Mouse (Mus musculus): Measurements from ENCODE around the gene Taok3. TPM values are rescaled to one million over a fixed set of nuclear protein-coding genes. Genes with fewer than 3 reads are reported as not detected.
A peak's percentile ranks its signal among the peaks of the same experiment; 100 is the strongest.

Gene Taok3
- 81.6 to 108 TPM (median 90.0 TPM) in 3 replicates for total RNA-seq (2017)

- peak; percentile 89 for ATAC-seq (replicated peaks; ENCODE audit: insufficient number of reproducible peaks, low FRiP score, low TSS enrichment, poor library complexity, severe bottlenecking)
These were observed at the start of gene Taok3 for GRCm38 (mm10) chr5:117119777-117120488. Gene Taok3 (plus strand): TSS chr5:117120129.

- ATAC-seq (replicated peaks; ENCODE audit: insufficient number of reproducible peaks, low FRiP score, low TSS enrichment, poor library complexity, severe bottlenecking) = no peak
These were observed 32.2 kb upstream of the Taok3 start for GRCm38 (mm10) chr5:117087718-117088117.

- no peak; the same call in 1 of the 2 replicates for ATAC-seq (replicated peaks; ENCODE audit: insufficient number of reproducible peaks, low FRiP score, low TSS enrichment, poor library complexity, severe bottlenecking)
These were observed 30.8 kb upstream of the Taok3 start for GRCm38 (mm10) chr5:117089147-117089546.

- no peak for ATAC-seq (replicated peaks; ENCODE audit: insufficient number of reproducible peaks, low FRiP score, low TSS enrichment, poor library complexity, severe bottlenecking)
These were observed 30.1 kb upstream of the Taok3 start for GRCm38 (mm10) chr5:117089786-117090185.

GRCm38 (mm10) chr5:117094431-117094830 lies 25.5 kb upstream of the Taok3 start:
- no peak for ATAC-seq (replicated peaks; ENCODE audit: insufficient number of reproducible peaks, low FRiP score, low TSS enrichment, poor library complexity, severe bottlenecking)

- peak; percentile 54; the same call in 1 of the 2 replicates for ATAC-seq (replicated peaks; ENCODE audit: insufficient number of reproducible peaks, low FRiP score, low TSS enrichment, poor library complexity, severe bottlenecking)
These were observed 23.2 kb upstream of the Taok3 start for GRCm38 (mm10) chr5:117096716-117097115.

GRCm38 (mm10) chr5:117099008-117099407 lies 20.9 kb upstream of the Taok3 start:
- no peak for ATAC-seq (replicated peaks; ENCODE audit: insufficient number of reproducible peaks, low FRiP score, low TSS enrichment, poor library complexity, severe bottlenecking)

GRCm38 (mm10) chr5:117099742-117100141 lies 20.2 kb upstream of the Taok3 start:
- no peak for ATAC-seq (replicated peaks; ENCODE audit: insufficient number of reproducible peaks, low FRiP score, low TSS enrichment, poor library complexity, severe bottlenecking)

GRCm38 (mm10) chr5:117103194-117103929 lies 16.6 kb upstream of the Taok3 start:
- ATAC-seq (replicated peaks; ENCODE audit: insufficient number of reproducible peaks, low FRiP score, low TSS enrichment, poor library complexity, severe bottlenecking) = no peak

GRCm38 (mm10) chr5:117104329-117104728 lies 15.6 kb upstream of the Taok3 start:
- no peak for ATAC-seq (replicated peaks; ENCODE audit: insufficient number of reproducible peaks, low FRiP score, low TSS enrichment, poor library complexity, severe bottlenecking)

GRCm38 (mm10) chr5:117105761-117106160 lies 14.2 kb upstream of the Taok3 start:
- ATAC-seq (replicated peaks; ENCODE audit: insufficient number of reproducible peaks, low FRiP score, low TSS enrichment, poor library complexity, severe bottlenecking) = no peak

- no peak for ATAC-seq (replicated peaks; ENCODE audit: insufficient number of reproducible peaks, low FRiP score, low TSS enrichment, poor library complexity, severe bottlenecking)
These were observed 11.6 kb upstream of the Taok3 start for GRCm38 (mm10) chr5:117108292-117108691.

- no peak for ATAC-seq (replicated peaks; ENCODE audit: insufficient number of reproducible peaks, low FRiP score, low TSS enrichment, poor library complexity, severe bottlenecking)
These were observed 11.2 kb upstream of the Taok3 start for GRCm38 (mm10) chr5:117108731-117109130.

GRCm38 (mm10) chr5:117109522-117109921 lies 10.4 kb upstream of the Taok3 start:
- ATAC-seq (replicated peaks; ENCODE audit: insufficient number of reproducible peaks, low FRiP score, low TSS enrichment, poor library complexity, severe bottlenecking) = no peak

GRCm38 (mm10) chr5:117111064-117111773 lies 8.7 kb upstream of the Taok3 start:
- no peak for ATAC-seq (replicated peaks; ENCODE audit: insufficient number of reproducible peaks, low FRiP score, low TSS enrichment, poor library complexity, severe bottlenecking)

GRCm38 (mm10) chr5:117111774-117112112 lies 8.2 kb upstream of the Taok3 start:
- ATAC-seq (replicated peaks; ENCODE audit: insufficient number of reproducible peaks, low FRiP score, low TSS enrichment, poor library complexity, severe bottlenecking) = no peak

GRCm38 (mm10) chr5:117113330-117113729 lies 6.6 kb upstream of the Taok3 start:
- no peak for ATAC-seq (replicated peaks; ENCODE audit: insufficient number of reproducible peaks, low FRiP score, low TSS enrichment, poor library complexity, severe bottlenecking)

- no peak for ATAC-seq (replicated peaks; ENCODE audit: insufficient number of reproducible peaks, low FRiP score, low TSS enrichment, poor library complexity, severe bottlenecking)
These were observed 5.2 kb upstream of the Taok3 start for GRCm38 (mm10) chr5:117114581-117115192.

GRCm38 (mm10) chr5:117115193-117115767 lies 4.6 kb upstream of the Taok3 start:
- ATAC-seq (replicated peaks; ENCODE audit: insufficient number of reproducible peaks, low FRiP score, low TSS enrichment, poor library complexity, severe bottlenecking) = no peak

Measured in monocyte, adult 5-6 weeks (primary cell).